Mouse (Mus musculus) left cerebral cortex, postnatal 14 days (tissue): ENCODE results near the gene Surf2. TPM values are rescaled to one million over a fixed set of nuclear protein-coding genes. Genes with fewer than 3 reads are reported as not detected.
A peak's percentile ranks its signal among the peaks of the same experiment; 100 is the strongest.

Source experiments
- DNase-seq, 2 experiments: peaks; one replicate each; pipeline ENCODE4 v3.0.0; 2021 to 2022; ENCODE audit warnings: low spot score in 2 of 2, mixed read lengths in 1 of 2
- intact Hi-C: fragments of 180-260 bp; cut with DNase I; formaldehyde crosslinking; loops from one replicate; pipeline ENCODE4 v1.15.1; 2025
- total RNA-seq, 2 experiments: library from RNA; stranded (reverse); gene quantifications; 2 replicates each; pipeline ENCODE4 v1.2.3; 2021

Surf2 gene
- total RNA-seq, 2 experiments from 2014 or later, result 30.8 to 38.9 TPM

- peak; percentile 62 to 80 for DNase-seq
- intact Hi-C loops, result loop anchor here (10.0 kb wide), 1 partner anchor 114 kb away; the partner anchor contains the start of gene Slc2a6
Observed at GRCm38 (mm10) chr2:26910994-26911765, 5.0 kb upstream of the Surf2 start.

DNA sequence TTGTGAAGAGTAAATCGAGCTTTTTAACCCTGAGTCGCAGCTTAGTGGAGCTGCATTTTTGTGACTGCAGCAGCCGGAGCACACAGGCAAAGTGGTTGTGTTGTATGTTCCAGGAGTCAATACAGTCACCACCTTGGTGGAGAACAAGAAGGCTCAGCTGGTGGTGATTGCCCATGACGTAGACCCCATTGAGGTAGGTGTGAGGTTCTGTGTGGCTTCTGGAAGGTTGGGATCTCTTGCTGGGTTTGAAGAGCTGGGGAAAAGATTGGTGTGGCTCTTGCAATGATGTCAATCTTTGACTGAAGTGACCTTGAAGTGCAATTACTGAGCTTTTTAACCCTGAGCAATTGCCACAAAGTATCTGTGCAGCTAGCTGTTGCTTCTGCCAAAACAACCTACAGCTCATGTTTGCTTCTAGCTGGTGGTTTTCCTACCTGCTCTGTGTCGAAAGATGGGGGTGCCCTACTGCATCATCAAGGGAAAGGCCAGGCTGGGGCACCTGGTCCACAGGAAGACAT is 3.9 kb upstream of the Surf2 start:
- intact Hi-C loops, result loop anchor here (10.0 kb wide), 1 partner anchor 112 kb away; the partner anchor contains the start of gene Slc2a6
- no peak for DNase-seq

DNA sequence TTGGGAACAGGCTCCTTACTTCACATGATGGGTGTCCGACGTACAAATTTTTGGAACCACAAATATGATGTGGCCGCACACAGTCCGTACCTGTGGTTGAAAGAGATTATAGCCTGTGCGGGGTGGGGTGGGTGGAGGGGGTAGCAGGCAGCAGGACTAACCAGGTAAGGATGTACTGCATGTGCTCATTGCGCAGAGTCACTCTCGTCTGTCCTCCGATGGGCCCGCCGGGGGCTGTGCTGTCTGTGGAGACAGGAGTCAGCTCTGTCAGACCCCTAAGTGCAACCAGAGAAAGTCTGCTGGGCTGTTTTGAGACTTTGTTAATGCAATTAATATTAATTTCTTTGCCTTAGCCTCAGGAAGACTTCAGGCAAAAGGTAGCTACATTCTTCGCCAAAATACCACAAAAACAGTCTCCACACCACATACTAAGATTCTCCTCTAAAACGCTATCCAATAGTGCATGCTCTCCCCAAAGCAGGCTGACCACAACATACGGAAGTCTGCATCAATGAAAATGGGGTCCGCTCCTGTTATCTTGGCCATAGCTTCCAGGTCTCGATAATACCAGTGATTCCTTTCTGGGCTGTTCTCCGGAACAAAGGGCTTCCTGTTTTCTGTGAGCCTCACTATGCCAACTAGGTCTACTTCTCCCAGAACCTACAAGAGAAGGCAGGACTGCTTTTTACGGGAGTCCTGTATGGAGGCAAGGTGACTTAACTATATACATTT is 2.6 kb upstream of the Surf2 start:
- intact Hi-C loops, result loop anchor here (10.0 kb wide), 1 partner anchor 111 kb away; the partner anchor contains the start of gene Slc2a6
- no peak for DNase-seq

GRCm38 (mm10) chr2:26914148-26914941 is 1.8 kb upstream of the Surf2 start:
- DNase-seq, result no peak
- intact Hi-C loops, result loop anchor here (10.0 kb wide), 1 partner anchor 110 kb away; the partner anchor contains the start of gene Slc2a6

DNA sequence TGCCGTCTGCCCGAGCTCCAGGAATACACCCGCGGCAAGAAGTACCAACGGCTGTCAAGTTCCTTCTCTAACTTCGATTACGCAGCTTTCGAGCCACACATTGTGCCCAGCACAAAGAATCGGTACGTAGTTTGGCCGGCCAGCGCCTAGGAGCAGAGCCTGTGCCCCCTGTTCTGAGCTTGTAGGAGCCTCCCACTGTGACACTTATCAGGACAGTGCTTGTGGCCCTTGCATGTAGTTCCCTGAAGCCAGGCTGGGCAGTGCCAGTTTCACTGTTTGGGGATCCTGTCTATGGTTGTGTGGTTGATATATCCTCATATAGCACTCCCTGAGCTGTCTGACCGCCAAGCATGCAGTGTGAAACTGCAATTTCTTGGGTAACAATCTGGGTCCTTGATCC is 571 bp downstream of the Surf2 start:
- no peak for DNase-seq
- intact Hi-C loops, result loop anchor here (5.0 to 10.0 kb wide), 2 partner anchors 46 to 108 kb away; partner anchors contain the start of genes Rexo4 and Slc2a6

DNA sequence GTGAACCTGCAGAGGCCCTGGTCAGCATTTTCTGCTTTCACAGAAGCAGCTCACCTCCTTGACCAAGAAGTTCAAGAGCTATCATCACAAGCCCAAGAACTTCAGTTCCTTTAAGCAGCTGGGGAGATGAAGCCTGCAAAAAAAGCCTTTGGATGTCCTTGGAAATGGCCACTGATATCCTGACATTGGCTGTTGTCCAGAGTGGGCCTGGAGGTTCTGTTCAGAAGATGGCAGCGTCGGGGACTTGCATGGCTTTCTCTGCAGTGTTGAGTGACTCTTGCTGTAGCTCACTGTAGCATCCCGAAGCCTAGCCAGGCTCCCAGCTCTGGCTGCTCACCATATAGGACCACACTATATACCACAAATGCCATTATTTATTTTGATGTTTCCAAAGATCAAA is 3.5 kb downstream of the Surf2 start:
- DNase-seq, result no peak
- intact Hi-C loops, result loop anchor here (5.0 to 10.0 kb wide), 2 partner anchors 43 to 105 kb away; partner anchors contain the start of genes Rexo4 and Slc2a6

DNA sequence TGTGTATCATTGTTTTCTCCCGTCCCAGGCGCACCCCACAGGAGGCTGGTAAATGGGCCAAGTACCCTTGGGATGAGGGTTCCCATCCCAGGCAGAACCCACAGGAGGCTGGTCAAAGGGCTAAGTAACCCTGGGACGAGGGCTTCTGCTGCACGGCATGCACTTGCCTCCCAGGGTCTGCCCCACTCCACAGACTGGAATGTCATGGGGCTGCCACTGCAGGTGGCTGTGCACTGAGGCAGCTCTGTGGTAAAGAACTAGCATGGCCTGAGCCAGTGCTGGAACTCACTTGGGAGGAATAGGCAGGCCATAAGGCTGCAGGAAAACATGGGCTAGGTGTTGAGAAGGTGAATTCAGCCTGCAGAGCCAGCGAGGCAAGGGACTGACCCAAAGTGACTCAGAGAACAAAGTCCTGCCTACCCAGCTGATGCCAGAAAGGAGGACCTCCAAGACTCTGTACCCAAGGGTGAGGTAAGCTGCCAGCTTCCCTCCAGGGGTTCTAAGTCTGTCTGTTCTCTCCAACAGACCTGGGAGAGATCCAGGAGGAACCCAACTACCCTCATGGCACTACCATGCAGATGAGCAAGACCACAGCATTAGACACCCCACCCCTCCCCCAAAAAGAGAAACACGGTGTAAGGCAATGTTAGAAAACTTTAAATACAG is 4.2 kb downstream of the Surf2 start:
- no peak for DNase-seq
- intact Hi-C loops, result no loop called here

- no peak for DNase-seq
- intact Hi-C loops, result no loop called here
Observed at GRCm38 (mm10) chr2:26921784-26922183, 5.6 kb downstream of the Surf2 start.

GRCm38 (mm10) chr2:26927745-26928476 is 11.7 kb downstream of the Surf2 start:
- no peak for DNase-seq
- intact Hi-C loops, result no loop called here

- intact Hi-C loops, result loop anchor here (2.0 kb wide), 2 partner anchors 108 to 306 kb away; no protein-coding TSS in a partner anchor
- DNase-seq, result peak; percentile 78 to 87
Observed at GRCm38 (mm10) chr2:26930390-26930789, 14.2 kb downstream of the Surf2 start.

DNA sequence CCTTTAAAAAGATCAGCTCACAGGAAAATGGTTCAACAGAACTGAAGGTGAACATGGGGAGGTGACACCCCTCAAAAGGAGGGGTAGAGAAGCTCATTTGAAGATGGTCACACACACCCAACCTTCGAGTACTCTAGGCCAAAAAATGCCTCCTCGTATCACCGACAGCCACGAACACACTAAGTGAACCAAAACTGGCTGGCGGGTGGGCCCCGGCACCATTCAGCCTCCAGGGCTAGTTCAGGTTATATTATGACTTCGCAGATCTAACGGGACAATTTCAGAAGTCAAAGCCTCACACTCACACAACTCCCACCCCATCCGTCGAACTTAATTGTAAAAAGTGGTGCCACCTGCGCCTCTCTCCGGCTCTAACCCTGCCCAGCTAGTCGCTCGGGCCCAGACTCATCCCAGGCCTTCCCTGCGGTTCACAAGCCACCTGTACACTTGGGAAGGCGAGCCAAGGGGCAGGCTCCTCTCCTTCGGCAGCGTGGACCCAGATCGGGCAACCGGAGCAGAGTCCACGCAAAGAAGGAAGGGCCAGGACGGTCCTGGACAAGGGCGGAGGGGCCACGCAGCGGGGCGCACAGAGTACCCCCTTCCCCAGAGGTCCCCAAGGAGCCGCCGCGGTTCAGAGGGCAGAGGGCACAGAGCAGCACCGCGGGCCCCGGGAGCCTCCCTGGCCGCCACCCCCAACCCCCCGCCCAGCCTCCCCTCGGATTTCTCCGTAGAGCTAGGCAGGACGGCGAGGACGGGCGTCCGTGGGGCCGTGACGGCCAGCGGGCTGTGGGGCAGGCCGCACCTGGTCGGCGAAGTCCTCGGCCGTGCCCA is 16.5 kb downstream of the Surf2 start:
- intact Hi-C loops, result no loop called here
- DNase-seq, result no peak

- peak; percentile 93 to 94 for DNase-seq
- intact Hi-C loops, result no loop called here
Observed at GRCm38 (mm10) chr2:26933304-26934055, 17.3 kb downstream of the Surf2 start, which contains the start of the genes Surf4 and Stkld1. Gene Surf4 (minus strand): TSS chr2:26933928. Gene Stkld1 (plus strand): TSS chr2:26934047.

GRCm38 (mm10) chr2:26935286-26935685 is 19.1 kb downstream of the Surf2 start:
- intact Hi-C loops, result no loop called here
- no peak for DNase-seq

- DNase-seq, result no peak
- intact Hi-C loops, result no loop called here
Observed at GRCm38 (mm10) chr2:26936425-26936824, 20.3 kb downstream of the Surf2 start.

DNA sequence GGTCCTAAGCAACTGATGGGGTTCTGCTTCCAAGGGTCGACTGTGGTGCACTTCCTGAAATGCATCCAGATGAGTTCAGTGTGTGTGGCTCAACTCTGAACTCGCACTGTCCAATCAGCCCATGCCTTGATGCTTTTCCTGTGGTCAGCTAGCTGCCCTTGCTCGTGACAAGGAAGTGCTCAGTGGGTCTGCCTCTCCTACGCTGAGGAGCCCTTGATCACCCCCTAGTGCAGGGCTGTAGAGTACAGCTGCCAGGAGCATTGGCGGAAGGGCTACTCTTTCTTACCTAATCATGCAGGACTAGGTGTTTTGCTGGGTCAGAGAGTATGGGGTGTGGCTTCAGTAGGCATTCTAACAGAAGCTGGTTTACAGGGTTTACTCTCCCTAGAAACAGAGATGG is 25.4 kb downstream of the Surf2 start:
- intact Hi-C loops, result no loop called here
- no peak for DNase-seq

DNA sequence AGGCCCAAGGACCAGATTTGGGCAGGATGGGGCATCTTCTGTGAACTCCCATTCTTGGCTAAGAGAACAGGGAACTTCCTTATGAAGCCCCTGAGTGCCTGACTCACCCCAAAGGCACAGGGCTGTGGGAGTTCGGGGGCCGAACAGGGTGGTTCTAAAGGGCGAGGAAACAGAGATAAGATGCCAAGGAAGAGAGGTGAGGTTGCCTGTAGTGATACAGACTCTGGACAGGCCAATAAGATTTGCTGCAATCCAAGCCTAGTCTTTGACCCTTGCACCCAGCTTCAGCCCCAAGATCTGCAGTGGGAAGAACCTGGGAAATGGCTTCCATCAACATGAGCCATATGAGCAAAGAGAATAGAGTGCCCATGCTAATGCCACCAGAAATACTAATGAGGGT is 27.1 kb downstream of the Surf2 start:
- intact Hi-C loops, result no loop called here
- no peak for DNase-seq
